Mouse (Mus musculus): ENCODE data around the gene Zfp113.

DNA sequence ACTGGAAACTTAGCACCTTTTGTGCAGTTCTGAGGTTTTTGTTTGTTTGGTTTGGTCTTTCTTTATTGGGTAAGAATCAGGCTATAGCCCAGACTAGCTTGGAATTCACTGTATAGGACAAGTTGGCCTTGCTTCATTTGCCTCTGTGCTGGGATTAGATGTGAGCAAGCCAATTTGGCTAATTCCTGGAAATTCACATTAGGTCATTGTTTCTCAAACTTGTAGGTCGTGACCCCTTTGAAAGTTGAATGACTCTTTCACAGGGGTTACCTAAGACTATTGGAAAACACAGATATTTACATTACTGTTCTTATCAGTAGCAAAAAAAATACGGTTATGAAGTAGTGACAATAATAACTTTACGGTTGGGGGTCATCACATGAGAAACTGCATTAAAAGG lies 1.2 kb downstream of the Zfp113 start:
- TF ChIP-seq CTCF (IDR thresholded peaks at IDR 0.05; ENCODE audit: extremely low read depth, insufficient read depth, low read length): no peak
- no peak for TF ChIP-seq POLR2A (IDR thresholded peaks at IDR 0.05; ENCODE audit: extremely low read depth, insufficient read depth, low read length)
